Mouse (Mus musculus): ENCODE data around the gene Lrrn2.

DNA sequence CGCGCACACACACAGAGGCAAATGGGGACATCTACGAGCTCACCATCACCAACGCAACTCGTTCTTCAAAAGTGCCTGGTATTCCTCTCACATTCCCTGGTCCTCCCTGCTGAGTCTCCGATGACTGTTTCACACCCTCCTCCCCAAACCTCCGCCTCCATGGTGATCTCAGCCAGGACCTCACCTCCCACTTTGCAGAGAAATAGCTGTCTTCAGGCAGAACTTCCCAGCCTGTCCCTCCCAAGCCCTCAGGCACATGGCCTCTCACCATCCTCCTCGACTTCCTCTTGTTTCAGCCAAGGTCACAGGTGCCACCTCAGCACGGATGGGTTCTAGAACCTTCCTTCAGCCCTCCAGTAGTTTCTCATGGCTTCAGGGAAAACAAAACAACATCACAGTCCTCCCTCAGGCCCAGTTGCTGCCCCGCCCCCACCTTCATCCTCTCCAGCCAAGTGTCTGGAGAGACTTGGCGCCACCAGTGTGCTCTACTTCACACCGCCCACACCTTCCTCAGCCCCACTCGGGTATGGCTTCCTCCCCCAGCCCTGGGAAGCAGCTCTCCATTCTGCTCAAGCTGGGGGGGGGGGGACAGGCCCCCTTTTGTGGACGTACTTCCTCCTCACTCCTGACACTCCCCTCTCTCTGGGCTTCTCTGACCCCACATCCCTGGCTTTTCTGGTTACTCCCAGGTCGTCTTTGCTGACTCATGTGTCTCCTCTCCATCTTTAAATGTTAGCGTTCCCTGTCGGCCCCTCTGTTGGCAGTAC, 13.4 kb downstream of the Lrrn2 start:
- TF ChIP-seq POLR2A (IDR thresholded peaks at IDR 0.05; ENCODE audit: control insufficient read depth, extremely low read depth, insufficient read depth, low read length, poor library complexity) (no peak), CTCF (IDR thresholded peaks at IDR 0.05; ENCODE audit: borderline replicate concordance, control insufficient read depth, extremely low read depth, insufficient read depth, low read length, poor library complexity) (no peak)
